ENCODE assay signal across 7 mouse cellular contexts in genomic region chr19:24555466-24555903, GRCm38 (mm10). TPM values are rescaled to one million over a fixed set of nuclear protein-coding genes. Genes with fewer than 3 reads are reported as not detected.
DNase-seq lines count a peak whose midpoint lies in the region; ATAC-seq and TF ChIP-seq lines count a peak whose summit lies in the region.

Gene Pip5k1b, minus strand, starts transcription at chr19:24555872.

- no peaks in the 10 kb centered on the region for H3K9me3 ChIP-seq in hindbrain, postnatal 0 days (ENCODE audit: low read length)

- H3K36me3 ChIP-seq in hindbrain, postnatal 0 days (ENCODE audit: insufficient read depth, low read length), result no peaks in the 10 kb centered on the region

- H3K9ac ChIP-seq in hindbrain, postnatal 0 days (replicated peaks; ENCODE audit: low read length), result peak within 1 kb of the TSS; percentile 76

- H3K4me1 ChIP-seq in hindbrain, postnatal 0 days (ENCODE audit: insufficient read depth, low read length), result no peaks in the 10 kb centered on the region

- H3K4me2 ChIP-seq in hindbrain, postnatal 0 days (ENCODE audit: low read depth, low read length), result peak within 1 kb of the TSS; percentile 99

- H3K27me3 ChIP-seq in hindbrain, postnatal 0 days (ENCODE audit: insufficient read depth, low read length), result no peaks in the 10 kb centered on the region

- intact Hi-C loops in gastrocnemius, adult 2 months (cut with DNase I), result loop anchor here (10.0 kb wide), 1 partner anchor 401 kb away; no protein-coding TSS in a partner anchor
- intact Hi-C loops in left cerebral cortex, postnatal 14 days (cut with DNase I), result loop anchor here (5.0 to 10.0 kb wide), 2 partner anchors 78 to 251 kb away; partner anchors contain the start of gene Fam122a

- ATAC-seq in hindbrain, postnatal 0 days, result peak; percentile 46
- peak; percentile 42 for ATAC-seq in megakaryocyte-erythroid progenitor cell, adult 5-6 weeks (replicated peaks; ENCODE audit: low FRiP score, low TSS enrichment, poor library complexity, severe bottlenecking)

- DNase-seq in adrenal gland, adult 2 months, result peak; percentile 73
- peak; percentile 26 to 29 for DNase-seq in cerebellum, postnatal 4 days (ENCODE audit: low spot score in 2 of 2)
- DNase-seq in gastrocnemius, adult 2 months, result peak; percentile 67
- no peak for DNase-seq in hindbrain, postnatal 0 days (ENCODE audit: low spot score)
- peak; percentile 6 to 13 for DNase-seq in left cerebral cortex, postnatal 14 days (ENCODE audit: low spot score in 2 of 2)
- DNase-seq in spleen, adult 12 weeks (ENCODE audit: low spot score), result peak; percentile 57

- peak; percentile 5; the same call in 1 of the 2 replicates for TF ChIP-seq CTCF in gastrocnemius, adult 2 months (IDR thresholded peaks at IDR 0.05)
- peak; percentile 53 for TF ChIP-seq CTCF in hindbrain, postnatal 0 days (IDR thresholded peaks at IDR 0.05; ENCODE audit: low read depth)

- under 1% methylated on average over 34 of the region's 39 CpGs for WGBS in hindbrain, postnatal 0 days

- peak within 1 kb of the TSS; percentile 66 for H3K27ac ChIP-seq in gastrocnemius, adult 2 months
- peak within 1 kb of the TSS; percentile 68; the same call in 1 of the 2 replicates for H3K27ac ChIP-seq in hindbrain, postnatal 0 days

- H3K4me3 ChIP-seq in gastrocnemius, adult 2 months, result peak within 1 kb of the TSS; percentile 89
- peak within 1 kb of the TSS; percentile 84 for H3K4me3 ChIP-seq in hindbrain, postnatal 0 days (ENCODE audit: low read length)

RNA-seq across cellular contexts. Expression of gene Pip5k1b, which starts in this region (rescaled TPM):
- total RNA-seq in adrenal gland, adult 2 months (2021), result 10 to 100 TPM; 14.2 to 18.7 TPM
- 3.6 and 4.3 TPM in 2 replicates for polyA plus RNA-seq in adrenal gland, adult 2 months (2012; rRNA removed)
- total RNA-seq in gastrocnemius, adult 2 months (2021), result under 1 TPM; 0.23 to 0.53 TPM
- total RNA-seq in hindbrain, postnatal 0 days (2014; rRNA removed), result 2.0 and 4.0 TPM in 2 replicates
- 2.2 and 2.3 TPM in 2 replicates for polyA plus RNA-seq in hindbrain, postnatal 0 days (2015; fragmentation: Nextera tagmentation; extraction: Ambion mirVana)
- 10 to 100 TPM; 17.7 to 19.3 TPM for total RNA-seq in left cerebral cortex, postnatal 14 days (2021)
- total RNA-seq in megakaryocyte-erythroid progenitor cell, adult 5-6 weeks (2014; fragmentation: Nextera tagmentation), result 20.8 and 25.4 TPM in 2 replicates
- total RNA-seq in megakaryocyte-erythroid progenitor cell, adult 5-6 weeks (2017), result 8.4 and 10.6 TPM in 2 replicates

Comparison
In these comparisons a context has a peak if more than half of its experiments do, and no peak if none do; other contexts are left out.
1. Peak in DNase-seq, H3K4me3 ChIP-seq and H3K27ac ChIP-seq in gastrocnemius, adult 2 months; RNA of the gene not detected or under 1 TPM.